Mouse (Mus musculus): ENCODE measurements around the gene Stx7. TPM values are rescaled to one million over a fixed set of nuclear protein-coding genes. Genes with fewer than 3 reads are reported as not detected.

Gene Stx7
- total and polyA plus RNA-seq, 2 experiments from 2014 or later: 169 to 351 TPM

DNA sequence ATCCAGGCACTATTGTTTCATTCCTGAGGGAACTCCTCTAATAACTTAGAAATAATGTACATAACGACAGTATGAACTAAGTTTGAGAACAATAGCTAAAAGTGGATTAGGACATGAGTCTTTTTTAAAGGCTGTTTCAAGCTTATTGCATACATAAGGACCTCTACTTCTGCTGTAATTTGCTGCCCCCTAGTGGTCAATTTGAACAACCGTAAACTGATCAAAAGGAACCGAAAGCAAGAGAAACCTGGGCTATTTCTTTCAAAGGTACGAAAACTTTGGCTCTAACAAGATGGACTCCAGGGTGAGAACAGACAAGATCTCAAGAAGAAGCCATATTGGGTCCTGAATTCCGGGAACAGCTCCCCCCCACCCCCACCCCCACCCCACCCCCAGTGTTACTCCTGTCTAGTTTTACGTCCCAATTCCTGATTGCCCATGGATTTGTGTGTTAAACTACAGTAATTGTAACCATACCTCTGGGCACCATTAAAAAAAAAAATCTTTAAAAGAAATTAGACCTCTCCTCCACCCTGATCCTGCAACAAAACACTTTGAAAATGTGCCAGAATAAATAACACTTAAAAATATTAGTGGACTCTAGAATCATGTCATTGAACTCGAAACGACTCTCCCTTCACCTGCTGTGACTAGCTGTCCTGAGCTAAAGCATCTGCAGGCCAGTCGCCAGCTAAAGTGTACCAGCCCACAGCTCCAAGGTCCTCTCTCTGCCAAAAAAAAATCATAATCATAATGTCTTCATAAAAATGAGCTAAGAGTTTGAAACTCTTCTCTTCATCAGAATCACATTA lies 17.4 kb upstream of the Stx7 start:
- peak; percentile 84 for TF ChIP-seq CTCF (IDR thresholded peaks at IDR 0.05; ENCODE audit: low read depth)
- H3K4me1 ChIP-seq (ENCODE audit: insufficient read depth): no peaks in the 10 kb centered on the region
- 19% methylated on average over 9 of the region's 9 CpGs for WGBS
- no peak overlapping the region for H3K27ac ChIP-seq (ENCODE audit: low read depth, low read length)
- H3K36me3 ChIP-seq (ENCODE audit: insufficient read depth): no peaks in the 10 kb centered on the region
- ATAC-seq: peak; percentile 92
- H3K4me3 ChIP-seq (ENCODE audit: low read depth, low read length): no peak overlapping the region
- no peak overlapping the region for H3K4me2 ChIP-seq (ENCODE audit: low read depth)
- H3K27me3 ChIP-seq (ENCODE audit: insufficient read depth, low read length): no peaks in the 10 kb centered on the region
- DNase-seq: peak; percentile 82
- H3K9me3 ChIP-seq (ENCODE audit: low read length): no peaks in the 10 kb centered on the region
- no peak overlapping the region for H3K9ac ChIP-seq

- H3K4me1 ChIP-seq (ENCODE audit: insufficient read depth): no peaks in the 10 kb centered on the region
- DNase-seq: no peak
- H3K9ac ChIP-seq: no peak overlapping the region
- no peak for TF ChIP-seq CTCF (IDR thresholded peaks at IDR 0.05; ENCODE audit: low read depth)
- ATAC-seq: no peak
- no peak overlapping the region for H3K4me2 ChIP-seq (ENCODE audit: low read depth)
- no peaks in the 10 kb centered on the region for H3K27me3 ChIP-seq (ENCODE audit: insufficient read depth, low read length)
- no peak overlapping the region for H3K4me3 ChIP-seq (ENCODE audit: low read depth, low read length)
- no peaks in the 10 kb centered on the region for H3K9me3 ChIP-seq (ENCODE audit: low read length)
- no peak overlapping the region for H3K27ac ChIP-seq (ENCODE audit: low read depth, low read length)
- 7% methylated on average over 5 of the region's 5 CpGs for WGBS
- H3K36me3 ChIP-seq (ENCODE audit: insufficient read depth): no peaks in the 10 kb centered on the region
Measured at GRCm38 (mm10) chr10:24132273-24132672, 16.8 kb upstream of the Stx7 start.

GRCm38 (mm10) chr10:24133132-24133531 lies 16.0 kb upstream of the Stx7 start:
- no peaks in the 10 kb centered on the region for H3K27me3 ChIP-seq (ENCODE audit: insufficient read depth, low read length)
- H3K4me3 ChIP-seq (ENCODE audit: low read depth, low read length): no peak overlapping the region
- H3K36me3 ChIP-seq (ENCODE audit: insufficient read depth): no peaks in the 10 kb centered on the region
- TF ChIP-seq CTCF (IDR thresholded peaks at IDR 0.05; ENCODE audit: low read depth): no peak
- no peaks in the 10 kb centered on the region for H3K4me1 ChIP-seq (ENCODE audit: insufficient read depth)
- ATAC-seq (no peak), DNase-seq (no peak)
- H3K9ac ChIP-seq: no peak overlapping the region
- H3K4me2 ChIP-seq (ENCODE audit: low read depth): no peak overlapping the region
- WGBS: 54% methylated on average over 2 of the region's 2 CpGs
- no peak overlapping the region for H3K27ac ChIP-seq (ENCODE audit: low read depth, low read length)
- H3K9me3 ChIP-seq (ENCODE audit: low read length): no peaks in the 10 kb centered on the region

DNA sequence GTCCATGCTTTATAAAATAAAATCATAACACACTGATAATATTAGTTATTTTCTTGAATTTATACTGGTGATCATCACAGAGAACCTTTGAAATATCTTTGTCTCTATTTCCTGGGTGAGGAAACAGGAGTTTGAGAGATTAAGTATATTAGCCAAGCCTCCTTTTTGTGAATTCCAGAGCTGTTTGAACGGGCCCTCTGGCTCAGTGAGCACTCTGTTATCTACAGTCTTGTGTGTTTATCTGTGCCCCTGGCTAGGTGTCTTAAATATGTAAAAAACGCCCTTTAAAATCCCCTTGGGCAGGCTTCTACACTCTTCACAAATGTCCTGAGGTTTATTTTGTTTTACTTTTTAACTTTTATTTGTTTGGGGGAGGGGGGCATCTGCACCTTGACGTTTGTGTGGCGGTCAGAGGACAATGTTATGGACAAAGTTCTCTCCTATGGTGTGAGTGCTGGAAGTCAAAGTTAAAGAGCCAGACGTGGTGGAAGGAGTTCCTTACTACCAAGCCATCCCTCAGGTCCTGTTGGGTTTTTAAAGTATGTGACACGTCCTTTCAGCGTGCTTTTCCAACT lies 14.9 kb upstream of the Stx7 start:
- no peaks in the 10 kb centered on the region for H3K36me3 ChIP-seq (ENCODE audit: insufficient read depth)
- H3K4me1 ChIP-seq (ENCODE audit: insufficient read depth): no peaks in the 10 kb centered on the region
- H3K4me3 ChIP-seq (ENCODE audit: low read depth, low read length): no peak overlapping the region
- DNase-seq (no peak), ATAC-seq (no peak)
- H3K9me3 ChIP-seq (ENCODE audit: low read length): no peaks in the 10 kb centered on the region
- TF ChIP-seq CTCF (IDR thresholded peaks at IDR 0.05; ENCODE audit: low read depth): no peak
- H3K27ac ChIP-seq (ENCODE audit: low read depth, low read length): no peak overlapping the region
- H3K4me2 ChIP-seq (ENCODE audit: low read depth): no peak overlapping the region
- 67% methylated on average over 7 of the region's 7 CpGs for WGBS
- no peaks in the 10 kb centered on the region for H3K27me3 ChIP-seq (ENCODE audit: insufficient read depth, low read length)
- no peak overlapping the region for H3K9ac ChIP-seq

GRCm38 (mm10) chr10:24138623-24139261 lies 10.4 kb upstream of the Stx7 start:
- 84% methylated on average over 2 of the region's 2 CpGs for WGBS
- ATAC-seq: no peak

GRCm38 (mm10) chr10:24142735-24143134 lies 6.4 kb upstream of the Stx7 start:
- no peak overlapping the region for H3K27ac ChIP-seq (ENCODE audit: low read depth, low read length)
- H3K27me3 ChIP-seq (ENCODE audit: insufficient read depth, low read length): no peaks in the 10 kb centered on the region
- H3K9me3 ChIP-seq (ENCODE audit: low read length): no peaks in the 10 kb centered on the region
- no peaks in the 10 kb centered on the region for H3K4me1 ChIP-seq (ENCODE audit: insufficient read depth)
- ATAC-seq (no peak), DNase-seq (no peak)
- H3K4me3 ChIP-seq (ENCODE audit: low read depth, low read length): no peak overlapping the region
- no peak for TF ChIP-seq CTCF (IDR thresholded peaks at IDR 0.05; ENCODE audit: low read depth)
- 83% methylated on average over 3 of the region's 3 CpGs for WGBS
- H3K4me2 ChIP-seq (ENCODE audit: low read depth): no peak overlapping the region
- no peaks in the 10 kb centered on the region for H3K36me3 ChIP-seq (ENCODE audit: insufficient read depth)
- no peak overlapping the region for H3K9ac ChIP-seq

More at GRCm38 (mm10) chr10:24138623-24139261, 10.4 kb upstream of the Stx7 start:
- TF ChIP-seq CTCF (IDR thresholded peaks at IDR 0.05; ENCODE audit: low read depth): no peak
- no peaks in the 10 kb centered on the region for H3K9me3 ChIP-seq (ENCODE audit: low read length)
- DNase-seq: no peak
- H3K27ac ChIP-seq (ENCODE audit: low read depth, low read length): no peak overlapping the region
- no peak overlapping the region for H3K4me2 ChIP-seq (ENCODE audit: low read depth)
- no peaks in the 10 kb centered on the region for H3K4me1 ChIP-seq (ENCODE audit: insufficient read depth)
- H3K27me3 ChIP-seq (ENCODE audit: insufficient read depth, low read length): no peaks in the 10 kb centered on the region
- no peak overlapping the region for H3K4me3 ChIP-seq (ENCODE audit: low read depth, low read length)
- H3K9ac ChIP-seq: no peak overlapping the region
- H3K36me3 ChIP-seq (ENCODE audit: insufficient read depth): no peaks in the 10 kb centered on the region

DNA sequence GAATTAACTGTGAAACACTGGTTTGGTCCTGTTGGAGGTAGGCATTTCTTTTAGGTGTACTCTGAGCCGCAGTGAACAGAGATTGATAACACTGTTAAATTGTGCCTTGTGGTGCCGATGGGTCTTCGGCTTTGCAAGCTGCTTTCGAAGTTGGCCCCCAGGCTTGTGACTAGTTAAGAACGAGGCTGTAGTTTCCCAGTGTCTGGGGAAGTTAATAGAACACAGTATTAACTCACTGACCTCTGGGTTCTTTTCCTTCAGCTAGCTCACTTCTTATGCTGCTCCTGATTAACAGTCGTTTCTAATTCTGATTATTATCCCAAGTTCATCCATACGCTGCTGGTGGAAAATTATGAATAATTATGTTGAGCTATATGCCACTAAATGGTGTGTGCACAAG lies 984 bp downstream of the Stx7 start:
- peaks cover 13% of the 10 kb centered on the region for H3K4me1 ChIP-seq (ENCODE audit: insufficient read depth)
- 45% methylated on average over 7 of the region's 7 CpGs for WGBS
- no peak overlapping the region for H3K27ac ChIP-seq (ENCODE audit: low read depth, low read length)
- peak overlapping the region; percentile 58 for H3K4me2 ChIP-seq (ENCODE audit: low read depth)
- H3K4me3 ChIP-seq (ENCODE audit: low read depth, low read length): peak overlapping the region; percentile 83
- no peak for TF ChIP-seq CTCF (IDR thresholded peaks at IDR 0.05; ENCODE audit: low read depth)
- ATAC-seq (no peak), DNase-seq (no peak)
- peak overlapping the region; percentile 90 for H3K9ac ChIP-seq
- no peaks in the 10 kb centered on the region for H3K9me3 ChIP-seq (ENCODE audit: low read length)
- H3K36me3 ChIP-seq (ENCODE audit: insufficient read depth): peaks cover 9% of the 10 kb centered on the region
- no peaks in the 10 kb centered on the region for H3K27me3 ChIP-seq (ENCODE audit: insufficient read depth, low read length)
